Mouse (Mus musculus) liver, embryonic 14.5 days (tissue): ENCODE measurements around the gene Zfp36l2.

Source experiments
- CTCF ChIP-seq: IDR thresholded peaks from 2 replicates; pipeline ENCODE4 v1.5.1; 2016; ENCODE audit warnings: antibody characterized with exemption, low read depth, control low read depth
- EP300 ChIP-seq: IDR thresholded peaks from 2 replicates; pipeline ENCODE4 v1.6.1; 2016; ENCODE audit warnings: antibody characterized with exemption, low read depth

DNA sequence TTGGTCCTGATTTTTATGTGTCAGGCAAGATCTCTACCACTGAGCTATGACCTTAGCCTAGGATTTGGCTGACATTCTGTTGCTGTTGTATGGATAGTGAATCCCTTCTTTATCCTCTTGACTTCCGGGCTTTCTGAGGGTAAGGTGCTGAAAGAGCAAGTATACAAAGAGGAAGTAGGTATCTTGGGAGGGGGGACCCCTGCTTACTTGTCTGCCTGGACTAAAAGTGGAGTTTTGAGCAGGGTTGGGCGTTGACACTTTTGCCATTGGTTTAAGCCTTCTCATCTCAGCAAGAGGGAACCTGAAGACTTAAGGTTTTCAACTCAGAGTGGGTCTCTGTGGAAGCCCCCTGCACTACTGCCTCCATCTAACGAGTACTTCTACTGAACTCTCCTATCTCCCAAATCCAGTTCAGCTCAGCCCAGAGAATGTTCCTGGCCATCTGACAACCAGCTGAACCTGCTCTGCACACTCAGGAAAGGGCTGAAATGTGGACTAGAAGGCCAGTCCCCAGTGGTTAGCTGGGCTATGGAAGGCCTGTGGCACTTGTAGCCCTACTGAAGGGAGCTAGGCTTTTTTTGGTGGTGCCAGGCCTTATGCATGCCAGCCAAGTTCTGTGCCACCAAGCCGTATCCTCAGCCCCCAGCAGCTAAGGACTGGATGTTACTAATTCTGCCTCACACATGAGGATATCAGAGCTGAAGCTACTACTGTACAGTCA lies 6.7 kb upstream of the Zfp36l2 start:
- TF ChIP-seq CTCF: no peak
- no peak for TF ChIP-seq EP300
